Mouse (Mus musculus) brain, embryonic 14.5 days (tissue): ENCODE measurements around the gene Slc25a16.

Experiments
- CTCF ChIP-seq: fragments of 200-500 bp; IDR thresholded peaks from 2 replicates; pipeline ENCODE4 v1.5.1; 2012; ENCODE audit warnings: inconsistent platforms, mild to moderate bottlenecking, moderate library complexity, borderline replicate concordance; ENCODE audit not compliant: insufficient read depth, insufficient read length; ENCODE audit errors: extremely low read depth
- POLR2A ChIP-seq: fragments of 200-500 bp; IDR thresholded peaks from 2 replicates; pipeline ENCODE4 v1.6.1; 2012; ENCODE audit warnings: mild to moderate bottlenecking, inconsistent platforms, borderline replicate concordance; ENCODE audit not compliant: poor library complexity, insufficient read depth, insufficient read length, severe bottlenecking; ENCODE audit errors: extremely low read depth

- no peak for TF ChIP-seq CTCF
- no peak for TF ChIP-seq POLR2A
These were observed 28.1 kb downstream of the Slc25a16 start for GRCm38 (mm10) chr10:62948551-62948950.
